Mouse (Mus musculus) B cell, adult 2 months (primary cell): Measurements from ENCODE around the gene Sympk.
A peak's percentile ranks its signal among the peaks of the same experiment; 100 is the strongest.

Experiments used
- DNase-seq, 2 experiments: peaks; one replicate each; pipeline ENCODE4 v3.0.0; 2022

Gene Sympk

GRCm38 (mm10) chr7:19007026-19007977 lies 16.9 kb upstream of the Sympk start:
- no peak for DNase-seq

GRCm38 (mm10) chr7:19010581-19010980 lies 13.6 kb upstream of the Sympk start:
- DNase-seq, result no peak

DNA sequence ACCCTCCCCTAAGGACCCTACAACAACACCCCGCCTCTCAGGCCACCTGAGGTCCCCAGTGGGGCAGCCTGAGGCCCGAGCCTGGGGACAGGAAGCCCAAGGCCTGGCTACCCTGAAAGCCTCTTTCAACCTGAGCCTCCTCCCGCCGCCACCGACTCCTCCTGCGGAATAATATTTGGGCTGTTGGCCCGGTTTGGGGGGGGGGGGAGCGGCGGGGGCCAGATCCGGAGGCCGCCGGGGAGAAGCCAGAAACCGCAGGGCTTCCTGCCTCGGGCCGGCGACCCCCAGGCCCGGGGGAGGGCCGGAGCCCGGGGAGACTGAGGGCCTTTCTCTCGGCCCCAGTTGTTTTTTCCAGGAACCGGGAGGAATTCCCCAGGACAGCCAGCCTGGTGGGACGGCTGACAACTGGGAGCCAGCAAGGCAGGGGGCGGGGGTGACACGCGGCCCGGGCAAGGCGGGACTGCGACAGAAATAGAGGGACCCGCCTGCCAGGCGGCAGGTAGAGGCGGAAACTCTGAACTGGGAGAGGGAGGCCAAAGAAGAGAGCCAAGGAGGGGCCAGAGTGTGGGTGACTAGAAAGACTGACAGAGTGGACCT lies 12.1 kb upstream of the Sympk start:
- DNase-seq, result no peak

DNA sequence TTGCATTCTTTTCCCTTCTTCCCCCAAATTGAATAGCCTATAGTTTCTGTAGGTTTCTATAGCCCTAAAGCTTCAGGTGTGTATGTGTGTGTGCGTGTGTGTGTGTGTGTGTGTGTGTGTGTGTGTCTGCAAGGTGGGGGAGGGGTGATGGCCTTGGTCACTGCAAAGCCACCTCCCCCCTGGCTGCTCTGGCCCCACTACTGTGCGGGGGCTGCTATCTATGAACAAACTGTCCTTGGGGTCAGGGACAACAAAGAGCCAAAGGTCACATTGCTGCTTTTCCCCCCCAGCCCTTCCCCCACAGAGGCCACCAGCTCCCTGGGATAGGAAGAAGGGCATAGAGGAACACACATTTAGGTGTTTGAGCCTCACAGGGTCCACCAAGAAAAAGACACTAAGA lies 11.3 kb upstream of the Sympk start:
- DNase-seq, result no peak

- no peak for DNase-seq
Observed at GRCm38 (mm10) chr7:19014452-19014851, 9.7 kb upstream of the Sympk start.

DNA sequence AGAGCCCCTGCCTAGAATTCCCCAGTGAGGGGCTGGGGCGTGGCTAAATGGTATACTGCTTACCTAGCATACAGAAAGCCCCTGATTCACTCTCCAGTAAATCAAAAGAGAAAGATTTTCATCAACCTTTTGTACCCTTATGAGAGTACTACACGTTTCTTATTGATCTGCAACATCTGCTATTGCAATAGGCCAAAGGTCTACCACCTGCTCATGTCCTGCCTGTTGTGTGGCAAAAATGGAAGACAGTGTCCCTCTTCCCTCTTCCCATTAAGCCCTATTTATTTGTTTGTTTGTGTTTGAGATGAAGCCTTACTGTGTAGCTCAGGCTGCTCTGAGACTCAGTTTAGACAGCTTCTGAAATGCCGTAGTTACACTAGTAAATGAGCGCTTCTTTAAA lies 8.1 kb upstream of the Sympk start:
- DNase-seq, result no peak

- no peak for DNase-seq
Observed at GRCm38 (mm10) chr7:19017909-19018308, 6.3 kb upstream of the Sympk start.

DNA sequence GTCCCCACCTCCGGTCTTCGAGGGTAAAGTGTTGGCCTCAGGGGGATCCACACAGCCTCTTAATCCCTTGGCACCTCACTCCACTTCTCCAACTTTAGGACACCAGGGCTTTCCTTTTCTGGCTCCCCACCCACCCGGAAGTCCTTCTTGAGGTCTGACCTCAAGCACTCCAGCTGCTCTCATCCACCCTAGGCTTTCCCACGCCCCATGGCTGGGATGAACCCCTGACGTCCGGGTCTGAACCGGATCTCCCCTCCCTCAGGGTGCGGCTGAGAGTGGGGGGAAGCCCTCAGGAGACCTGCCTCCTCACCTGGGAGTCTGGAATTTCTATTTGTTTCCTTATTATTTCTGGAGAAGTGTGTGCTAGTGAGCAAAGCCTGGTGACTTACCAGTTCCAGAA lies 3.1 kb upstream of the Sympk start:
- DNase-seq, result no peak

DNA sequence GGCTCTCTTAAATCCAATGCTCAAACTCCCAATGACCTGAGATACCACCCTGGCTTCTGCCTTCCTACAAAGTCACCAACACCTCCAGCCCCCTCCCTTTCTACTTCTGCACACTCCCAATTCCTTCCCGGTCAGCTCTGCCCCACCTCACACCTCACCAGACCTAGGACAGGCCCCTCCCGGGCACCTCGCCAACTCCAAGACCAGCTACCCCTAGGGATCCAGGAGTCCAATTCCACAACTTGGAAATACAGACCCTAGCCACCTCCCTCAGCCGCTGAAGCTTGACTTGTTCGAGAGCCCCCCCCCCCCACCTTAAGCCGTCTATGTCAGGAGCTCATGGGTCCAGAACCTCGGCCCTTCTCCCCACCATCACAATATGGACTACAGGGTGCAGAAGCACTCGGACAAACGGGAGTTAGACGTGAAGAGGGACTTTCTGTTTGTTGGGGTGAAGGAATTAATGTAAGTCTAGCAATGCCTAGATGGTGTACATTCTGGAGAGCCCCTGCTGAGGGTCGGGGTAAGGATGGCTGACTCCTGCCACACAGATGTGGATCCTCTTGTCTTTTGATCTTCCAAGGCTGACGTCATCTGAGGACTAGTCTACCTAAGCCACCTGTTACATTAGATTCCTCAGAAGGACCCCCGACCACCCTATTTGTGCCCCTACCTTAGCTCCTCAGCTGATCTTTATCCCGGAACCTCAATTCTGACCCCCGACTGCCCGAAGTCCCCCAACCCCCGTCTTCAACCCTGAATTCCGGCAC lies 1.8 kb upstream of the Sympk start:
- no peak for DNase-seq

GRCm38 (mm10) chr7:19023357-19023814 lies 791 bp upstream of the Sympk start, which contains the start of gene Foxa3:
TSS of gene Foxa3 (minus strand) at chr7:19023538.
- peak; percentile 48 to 55 for DNase-seq

DNA sequence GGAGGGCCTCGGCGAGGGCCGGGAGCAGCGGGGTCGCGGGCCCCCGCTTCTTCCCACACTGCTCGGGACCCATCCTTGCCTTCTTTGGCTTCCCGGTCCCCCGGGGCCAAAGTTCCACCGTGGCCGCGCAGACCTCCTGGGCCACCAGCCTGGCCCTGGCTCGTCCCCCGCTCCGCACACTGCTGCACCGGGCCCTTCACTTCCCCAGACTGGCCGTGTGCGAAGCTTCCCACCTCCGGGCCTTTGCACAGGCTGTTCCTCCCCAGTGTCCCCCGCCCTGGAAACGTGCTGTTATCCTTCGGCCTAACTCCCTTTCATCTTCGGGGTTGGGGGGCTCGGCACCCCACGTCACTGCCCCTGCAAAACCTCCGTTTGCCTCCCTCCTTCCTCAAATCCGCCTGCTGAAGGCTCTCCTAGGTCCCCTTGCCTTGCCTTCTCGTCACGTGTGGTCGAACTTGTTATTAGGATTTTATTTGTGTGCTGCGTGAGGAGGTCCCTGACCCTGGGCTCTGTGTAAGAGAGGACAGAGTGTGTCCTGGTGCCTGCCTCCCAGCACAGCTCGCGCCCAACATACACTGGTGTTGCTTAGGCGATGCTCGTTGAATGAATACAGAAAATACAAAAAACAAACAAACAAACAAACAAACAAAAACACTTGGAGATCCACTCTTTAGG lies 541 bp downstream of the Sympk start:
- DNase-seq, result peak; percentile 39 to 40

DNA sequence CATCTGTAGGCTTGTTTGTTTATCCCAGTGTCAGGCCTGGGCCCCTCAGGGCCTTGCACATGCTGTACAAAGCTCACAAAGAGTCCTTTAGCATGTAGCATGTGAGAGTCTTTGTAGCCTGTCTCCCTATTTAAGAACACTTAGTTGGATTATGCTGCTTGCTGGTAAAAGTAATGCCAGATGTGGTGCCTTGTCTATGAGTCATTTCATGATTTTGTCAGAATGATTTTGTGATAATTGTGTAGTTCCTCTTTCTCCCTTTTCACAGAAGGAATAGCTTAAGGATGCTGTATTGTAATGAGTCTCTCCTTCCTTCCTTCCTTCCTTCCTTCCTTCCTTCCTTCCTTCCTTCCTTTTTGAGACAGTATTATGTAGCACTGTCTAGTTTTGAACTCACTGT lies 3.9 kb downstream of the Sympk start:
- no peak for DNase-seq

GRCm38 (mm10) chr7:19029084-19029653 lies 5.0 kb downstream of the Sympk start:
- peak; percentile 75 to 77 for DNase-seq

GRCm38 (mm10) chr7:19031641-19032040 lies 7.5 kb downstream of the Sympk start:
- DNase-seq, result no peak

DNA sequence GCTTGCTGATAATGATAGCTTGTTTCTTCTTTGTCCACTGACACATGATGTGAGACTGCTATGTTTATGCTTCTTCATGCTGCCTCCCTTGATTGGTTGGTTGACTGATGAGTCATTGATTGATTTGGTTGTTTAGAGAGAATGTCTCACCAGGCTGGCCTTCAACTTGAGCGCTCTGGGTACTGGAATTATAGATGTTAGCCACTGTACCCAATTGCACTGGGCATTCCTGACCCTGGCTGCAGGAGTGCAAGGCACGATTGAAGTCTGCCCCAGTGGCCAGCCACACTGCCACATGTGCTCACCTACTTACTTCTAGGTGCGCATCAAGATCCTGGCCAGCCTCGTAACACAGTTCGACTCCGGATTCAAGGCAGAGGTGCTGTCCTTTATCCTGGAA lies 20.4 kb downstream of the Sympk start:
- no peak for DNase-seq

DNA sequence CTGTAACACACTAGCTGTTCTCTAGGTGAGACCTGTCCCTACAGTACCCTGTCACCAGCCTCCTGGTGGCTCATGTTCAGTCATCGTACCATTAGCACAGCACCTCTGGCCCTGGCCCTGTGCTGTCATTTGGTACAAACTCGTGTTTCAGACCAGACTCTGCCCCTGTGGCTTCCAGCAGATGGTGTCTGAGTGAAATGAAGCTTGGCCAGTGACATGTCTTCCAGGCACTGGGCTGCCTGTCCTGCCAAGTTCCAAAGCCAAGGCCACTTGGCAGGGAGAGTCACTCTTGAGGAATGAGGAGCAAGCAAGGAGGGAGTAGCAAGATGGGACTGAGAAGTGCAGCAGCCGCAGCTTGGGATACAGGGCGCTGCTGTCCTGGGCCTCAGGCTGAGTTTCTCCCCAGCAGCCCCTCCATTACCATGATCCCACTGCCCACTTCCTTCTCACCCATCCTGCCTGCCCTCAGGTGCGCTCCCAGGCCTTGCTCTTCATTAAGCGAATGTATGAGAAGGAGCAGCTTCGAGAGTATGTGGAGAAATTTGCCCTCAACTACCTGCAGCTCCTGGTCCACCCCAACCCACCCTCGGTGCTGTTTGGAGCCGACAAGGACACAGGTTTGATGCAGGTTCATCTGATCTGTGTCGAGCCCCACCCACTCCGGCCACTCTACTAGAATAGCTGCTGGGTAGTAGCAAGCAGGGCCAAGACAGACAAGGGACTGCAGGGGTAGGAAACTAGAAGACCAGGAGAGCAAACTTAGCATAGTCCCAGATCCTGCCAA lies 22.3 kb downstream of the Sympk start:
- no peak for DNase-seq

DNA sequence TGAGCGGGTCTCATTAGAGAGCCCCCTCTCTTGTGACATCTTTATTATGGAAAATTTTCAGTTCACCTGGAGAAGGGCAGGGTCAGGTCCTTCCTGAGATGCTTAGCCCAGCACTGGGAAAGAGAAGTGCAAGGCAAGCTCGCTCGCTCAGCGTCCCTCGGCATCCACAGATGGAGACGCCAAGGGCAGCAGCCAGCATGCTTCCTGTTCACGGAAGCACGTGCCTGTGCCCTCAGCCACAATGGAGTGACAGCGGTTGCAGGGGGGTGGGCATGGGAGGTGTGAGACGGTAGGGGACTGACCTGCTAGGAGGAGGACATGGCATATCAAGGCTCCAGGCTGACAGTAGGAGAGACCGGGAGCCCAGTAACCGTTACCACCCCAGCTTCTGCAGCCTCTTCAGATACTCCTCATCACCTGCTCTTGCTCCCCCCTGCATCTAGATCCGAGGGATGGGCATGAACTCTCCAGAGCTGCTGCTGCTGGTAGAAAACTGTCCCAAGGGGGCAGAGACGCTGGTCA lies 23.9 kb downstream of the Sympk start:
- no peak for DNase-seq

DNA sequence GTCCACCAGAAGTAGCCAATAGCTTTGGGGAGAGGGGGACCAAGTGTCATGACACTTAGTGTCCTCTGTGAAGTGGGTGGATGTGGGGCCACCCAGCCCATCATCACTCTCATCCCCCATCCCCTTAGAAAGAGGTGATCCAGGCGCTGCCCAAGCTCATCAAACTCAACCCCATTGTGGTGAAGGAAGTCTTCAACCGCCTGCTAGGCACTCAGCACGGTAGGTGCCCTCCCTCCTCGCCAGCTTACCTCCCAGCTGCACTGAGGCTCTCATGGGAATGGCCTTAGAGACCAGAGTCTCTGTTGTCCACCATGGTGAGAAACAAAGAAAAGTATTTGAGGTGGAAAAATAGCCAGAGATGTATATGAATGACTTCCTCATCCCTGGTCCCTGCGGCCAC lies 25.1 kb downstream of the Sympk start:
- DNase-seq, result no peak

- DNase-seq, result no peak
Observed at GRCm38 (mm10) chr7:19050172-19050571, 26.0 kb downstream of the Sympk start.

DNA sequence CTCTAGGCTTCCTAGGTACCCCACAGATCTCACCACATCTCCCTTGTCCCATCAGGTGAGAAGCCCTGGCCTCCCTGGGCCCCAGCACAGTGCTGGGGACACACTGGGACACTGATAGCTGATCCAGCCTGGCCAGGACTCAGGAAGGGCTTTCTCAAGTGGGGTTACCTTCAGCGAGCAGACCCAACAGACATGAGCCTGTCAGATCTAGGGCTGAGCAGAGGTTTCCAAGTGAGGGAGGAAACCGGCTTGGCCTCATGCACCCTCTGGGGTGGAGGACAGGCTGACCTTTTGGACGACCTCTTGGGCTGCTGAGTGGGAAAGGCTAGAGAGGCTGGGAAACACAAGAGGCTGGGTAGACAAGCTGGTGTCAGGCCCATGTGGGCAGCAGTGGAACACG lies 27.0 kb downstream of the Sympk start:
- DNase-seq, result no peak
